Mouse (Mus musculus): Measurements from ENCODE around the gene Vopp1.
A peak's percentile ranks its signal among the peaks of the same experiment; 100 is the strongest.

The Vopp1 gene

DNA sequence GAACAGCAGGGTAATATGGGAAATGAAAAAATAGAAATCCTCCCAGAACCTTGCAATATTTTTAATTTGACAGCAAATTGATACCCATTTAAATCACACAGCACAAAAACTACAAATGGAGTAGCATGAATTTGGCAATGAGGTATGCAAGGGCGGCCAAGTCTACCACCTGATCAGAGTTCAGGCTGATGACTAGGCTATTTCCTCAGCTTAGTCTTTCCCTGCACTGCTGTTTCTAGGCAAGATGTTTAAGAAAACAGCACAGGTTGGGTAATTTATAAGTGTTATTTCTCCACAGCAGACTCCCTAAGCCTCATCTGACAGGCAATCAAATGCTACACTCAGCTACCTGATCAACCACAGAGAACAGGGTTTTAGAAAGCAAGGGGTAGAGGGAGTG, 40.7 kb downstream of the Vopp1 start:
- DNase-seq (ENCODE audit: low read depth) = peak; percentile 39

DNA sequence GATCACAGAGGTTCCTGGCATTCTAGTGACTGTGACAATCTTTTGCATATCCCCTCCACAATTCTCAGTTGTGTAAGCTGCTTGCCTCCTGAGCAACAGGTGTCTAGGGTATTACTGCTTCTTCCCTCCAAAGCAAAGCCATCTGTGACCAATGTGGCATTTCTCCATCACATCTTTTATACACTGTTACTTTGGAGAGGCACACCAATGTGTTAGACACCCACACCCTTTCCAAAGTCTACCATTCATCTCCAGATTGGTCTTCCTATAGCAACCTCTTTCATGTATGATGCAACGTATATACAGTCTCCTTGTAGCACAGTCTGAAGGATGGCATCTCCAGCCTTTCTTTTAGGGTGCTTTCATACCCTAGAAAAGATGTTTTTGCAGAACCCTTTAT, 42.3 kb downstream of the Vopp1 start:
- DNase-seq (ENCODE audit: low read depth) = no peak

DNA sequence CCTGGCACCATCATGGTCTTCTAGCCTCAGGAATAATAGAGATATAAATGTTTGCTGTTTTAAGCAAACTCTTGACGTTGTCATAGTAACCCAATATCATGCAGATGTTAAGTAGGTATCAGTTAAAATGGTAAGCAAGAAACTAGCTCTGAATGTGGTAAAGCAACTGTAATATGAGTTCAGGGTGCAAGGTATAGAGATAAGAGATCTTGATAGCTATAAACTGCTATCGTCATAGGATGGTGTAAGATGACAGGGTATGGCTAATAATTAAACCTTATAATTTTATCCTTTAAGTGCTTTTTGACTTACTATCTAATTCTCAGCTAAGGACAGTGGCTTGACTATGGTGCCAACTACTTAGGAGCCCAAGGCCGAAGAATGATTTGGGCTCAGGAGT, 44.6 kb downstream of the Vopp1 start:
- DNase-seq (ENCODE audit: low read depth) = no peak

DNA sequence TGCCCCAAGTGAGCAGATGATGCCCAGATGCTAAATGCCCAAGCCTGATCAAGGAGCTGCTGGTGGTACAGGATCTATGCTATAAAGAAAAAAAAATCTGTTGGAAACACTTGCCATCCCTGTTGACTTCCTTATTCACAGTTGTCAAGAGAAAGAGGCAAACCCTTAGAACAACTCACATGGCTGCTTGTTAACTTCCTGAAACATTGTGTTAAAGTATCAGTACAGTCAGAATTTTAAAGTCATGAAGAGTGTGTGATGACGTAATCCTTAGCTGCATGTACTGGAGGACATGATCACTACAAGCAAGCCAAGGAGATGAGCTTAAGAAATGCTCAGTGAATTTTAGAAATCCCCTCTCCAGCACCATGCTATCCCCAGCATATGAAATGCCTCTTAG, 51.2 kb downstream of the Vopp1 start:
- DNase-seq (ENCODE audit: low read depth) = peak; percentile 63

DNA sequence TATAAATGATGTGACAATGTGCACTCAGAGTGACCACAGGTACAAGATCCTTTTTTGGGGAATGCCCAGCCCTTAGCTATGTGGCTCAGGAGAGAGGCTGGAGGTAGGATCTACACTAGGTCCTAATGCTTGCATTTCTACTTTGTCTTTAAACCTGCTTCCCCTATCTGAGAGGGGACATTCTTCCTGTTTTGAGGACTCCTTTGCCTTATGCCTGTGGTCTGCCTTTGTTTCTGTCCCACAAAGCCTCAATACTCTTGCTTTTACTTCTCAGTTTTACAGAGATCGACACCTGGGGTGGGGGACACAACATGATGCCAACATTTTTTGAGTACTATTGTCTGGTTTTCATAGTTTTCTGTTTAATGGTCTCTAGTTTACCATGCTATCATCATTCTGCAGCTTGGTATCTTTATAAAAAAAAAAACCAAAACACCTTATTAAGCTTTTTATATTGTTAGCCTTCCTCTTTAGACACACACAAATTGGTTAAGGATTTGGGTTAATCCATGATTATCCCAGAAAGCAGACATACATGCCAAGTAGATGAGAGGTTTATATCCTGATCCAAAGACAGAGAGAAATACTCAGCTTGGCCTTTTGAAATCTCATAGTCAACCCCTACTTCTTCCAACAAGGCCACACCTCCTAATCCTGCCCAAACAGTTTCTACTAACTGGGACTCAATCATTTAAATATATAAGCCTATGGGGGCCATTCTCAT, 54.3 kb downstream of the Vopp1 start:
- peak; percentile 52 for DNase-seq (ENCODE audit: low read depth)

DNA sequence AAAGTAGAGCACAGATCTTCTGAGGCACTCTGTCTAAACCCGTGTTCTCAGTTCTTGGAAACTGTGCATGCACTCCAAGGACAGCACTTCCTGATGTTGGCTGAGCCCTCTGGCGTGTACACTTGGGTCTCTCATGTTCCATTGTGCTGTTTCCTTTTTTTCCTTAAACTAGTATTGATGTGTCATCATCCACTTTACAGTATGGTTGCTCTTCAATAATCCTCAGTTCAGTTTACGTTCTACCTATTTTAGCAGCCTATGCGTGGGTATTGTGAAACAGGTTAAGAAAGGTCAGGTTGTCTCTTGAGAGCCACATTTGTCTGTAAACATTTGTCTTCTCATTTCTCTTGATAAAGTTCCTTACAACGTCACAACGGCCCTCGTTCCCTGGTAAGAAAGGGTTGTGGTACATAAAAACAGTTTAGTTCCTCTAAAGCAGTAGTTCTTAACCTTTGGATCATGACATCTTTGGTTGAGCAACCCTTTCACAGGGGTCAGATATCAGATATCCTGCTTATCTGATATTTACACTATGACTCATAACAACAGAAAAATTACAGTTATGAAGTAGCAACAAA, 55.9 kb downstream of the Vopp1 start:
- peak; percentile 94 for DNase-seq (ENCODE audit: low read depth)

DNA sequence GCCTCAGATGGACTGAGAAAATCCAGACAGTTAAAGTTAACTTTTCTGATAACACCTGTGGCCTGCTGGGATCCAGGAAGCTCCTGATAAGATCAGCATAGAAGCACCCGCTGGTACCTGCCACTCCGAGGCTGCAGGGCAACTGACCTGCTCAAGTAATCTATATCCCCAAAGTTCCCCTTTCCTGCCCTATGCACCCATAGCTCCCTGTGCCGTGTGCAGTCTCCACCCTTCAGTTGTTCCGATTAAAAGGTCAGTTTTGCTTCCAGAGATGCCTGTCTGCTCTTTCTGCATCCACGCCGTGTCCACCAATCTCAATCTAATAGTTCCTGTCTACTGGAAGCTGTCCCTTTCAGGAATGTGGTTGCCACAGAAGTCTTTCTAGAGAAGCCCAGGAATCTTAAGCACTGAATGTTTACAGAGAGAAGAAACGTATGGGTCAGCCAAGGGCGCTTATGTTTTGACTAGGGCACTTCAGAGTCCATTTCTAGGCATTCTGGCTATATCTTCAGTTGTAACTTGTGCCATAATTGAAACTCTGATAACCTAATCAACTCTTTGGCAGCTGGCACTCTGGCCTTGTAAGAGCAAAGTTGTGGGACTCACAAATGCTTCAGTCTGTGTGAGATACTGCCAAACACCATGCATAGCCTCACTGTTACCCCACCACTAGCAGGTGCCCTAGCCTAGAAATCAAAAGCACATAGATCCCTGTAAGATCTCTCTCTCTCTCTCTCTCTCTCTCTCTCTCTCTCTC, 57.7 kb downstream of the Vopp1 start:
- DNase-seq (ENCODE audit: low read depth) = peak; percentile 16

DNA sequence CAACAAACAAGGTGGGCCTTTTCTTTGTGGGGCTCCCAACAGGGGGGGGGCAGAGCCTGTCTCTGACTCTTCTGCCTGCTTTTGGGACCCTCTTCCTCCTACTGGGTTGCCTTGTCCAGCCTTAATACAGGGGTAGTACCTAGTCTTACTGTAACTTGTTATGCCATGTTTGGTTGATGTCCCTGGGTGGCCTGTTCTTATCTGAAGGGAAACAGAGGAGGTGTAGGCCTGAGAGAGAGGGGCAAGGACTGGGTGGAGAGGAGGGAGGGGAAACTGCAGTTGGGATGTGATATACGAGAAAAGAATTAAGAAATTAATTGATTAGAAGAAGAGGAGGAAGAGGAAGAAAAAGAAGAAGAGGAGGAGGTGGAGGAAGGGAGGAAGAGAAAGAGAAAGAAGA, 58.7 kb downstream of the Vopp1 start:
- peak; percentile 36 for DNase-seq (ENCODE audit: low read depth)

DNA sequence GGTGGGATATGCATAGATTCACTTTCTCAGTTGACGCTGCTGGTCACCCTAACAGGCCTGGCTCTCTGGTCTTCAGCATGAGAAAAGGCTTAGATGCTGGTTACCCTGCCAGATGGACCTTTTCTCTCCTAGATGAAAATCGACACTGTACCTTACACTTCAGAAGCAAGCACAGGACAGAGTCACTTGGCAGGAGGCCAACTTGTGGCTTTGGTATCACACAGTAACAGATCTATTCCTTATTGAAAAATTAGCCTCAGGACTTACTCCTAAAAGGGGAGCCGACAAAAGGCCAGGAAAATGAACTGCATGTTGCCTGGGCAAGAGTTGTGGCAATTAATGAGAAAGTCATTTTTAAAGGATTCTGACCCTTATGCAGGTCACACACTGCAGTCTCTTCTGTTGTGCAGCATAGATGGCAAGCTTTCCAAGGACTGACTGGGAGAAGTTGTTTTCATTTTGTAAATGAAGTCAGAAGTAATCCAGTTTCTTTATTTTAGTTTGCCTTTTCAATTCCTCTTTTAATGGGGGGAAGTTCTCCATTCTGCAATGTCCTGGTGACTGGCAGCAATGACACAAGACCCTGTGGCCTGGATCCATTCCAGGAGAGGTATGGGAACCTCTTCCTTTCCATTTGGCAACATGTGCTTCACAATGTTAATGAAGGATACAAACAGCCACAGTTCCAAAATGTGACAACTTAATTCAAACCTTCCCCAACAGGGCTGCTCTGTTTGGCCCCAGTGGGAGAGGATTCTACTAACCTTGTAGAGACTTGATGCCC, 59.7 kb downstream of the Vopp1 start:
- DNase-seq (ENCODE audit: low read depth) = peak; percentile 84

DNA sequence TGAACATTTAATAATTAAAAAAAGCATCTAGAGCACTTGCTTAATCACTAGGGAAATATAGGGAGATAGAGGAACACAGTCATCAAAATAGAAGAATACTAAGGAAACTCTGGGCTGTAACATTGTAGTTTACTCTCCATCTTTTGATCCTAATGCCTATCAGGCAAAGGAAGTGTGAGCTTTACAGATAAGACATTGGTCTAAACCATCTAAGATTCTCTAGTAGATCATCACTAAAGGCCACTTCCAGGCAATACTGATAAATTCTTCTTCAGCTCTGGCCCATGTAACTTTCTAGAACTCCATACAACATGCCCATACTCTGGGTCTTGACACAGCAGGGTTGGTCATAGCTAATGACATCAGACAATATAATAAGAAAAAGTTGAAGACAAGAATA, 61.9 kb downstream of the Vopp1 start:
- peak; percentile 77 for DNase-seq (ENCODE audit: low read depth)

DNA sequence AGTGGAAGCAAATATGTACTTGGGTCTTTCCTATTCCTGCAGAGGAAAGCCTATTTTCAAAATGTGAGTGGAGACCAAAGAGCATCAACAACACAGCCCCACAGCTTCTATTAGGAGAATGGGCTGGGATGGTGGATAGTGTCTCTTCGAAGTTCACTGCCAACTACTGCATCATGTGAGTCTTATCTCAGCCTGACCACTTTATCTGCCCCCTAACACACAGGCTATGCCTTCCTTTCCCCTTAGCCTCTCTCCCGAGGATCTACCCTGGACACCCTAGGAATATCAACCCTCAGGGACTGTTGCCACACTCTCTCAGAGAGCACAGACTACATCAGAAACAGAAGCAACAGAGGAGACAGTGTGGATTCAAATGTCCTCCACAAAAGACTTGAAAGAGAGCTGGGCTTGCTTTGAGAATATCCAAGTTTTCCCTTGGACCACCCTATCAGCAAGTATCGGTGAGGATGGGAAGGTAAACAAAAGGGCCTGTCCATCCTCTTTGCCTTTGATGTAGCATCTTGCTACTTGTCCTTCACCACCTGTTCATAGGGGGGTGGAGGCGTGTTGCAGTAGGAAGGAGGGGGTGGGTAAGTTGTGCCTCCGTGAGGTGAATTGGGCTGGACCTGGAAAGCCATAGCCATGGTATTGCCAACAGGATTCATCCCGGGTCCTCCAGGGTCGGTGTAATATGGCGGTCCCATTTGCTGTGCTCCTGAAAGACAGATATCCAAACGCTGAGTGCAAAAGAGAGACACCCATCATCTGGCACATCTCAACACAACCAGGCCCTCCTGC, 70.8 kb downstream of the Vopp1 start:
- DNase-seq (ENCODE audit: low read depth) = no peak

DNA sequence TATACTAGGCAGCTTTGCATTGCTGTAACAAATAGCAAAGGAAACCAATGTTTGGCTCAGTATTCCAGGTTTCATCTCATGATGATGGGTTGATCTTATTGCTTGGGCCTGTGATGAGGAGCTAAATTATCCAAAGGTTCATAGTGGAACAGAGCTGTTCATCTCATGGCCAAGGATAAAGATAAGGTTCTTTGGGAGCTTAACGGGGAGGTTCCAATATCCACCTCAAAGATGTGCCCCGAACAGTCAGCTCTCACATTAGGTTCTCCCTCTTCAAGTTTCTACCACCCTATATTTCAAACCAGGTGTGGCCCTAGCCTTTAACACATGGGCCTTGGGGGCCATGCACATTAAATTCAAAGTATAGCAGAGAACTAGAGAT, 79.2 kb downstream of the Vopp1 start:
- no peak for DNase-seq (ENCODE audit: low read depth)

DNA sequence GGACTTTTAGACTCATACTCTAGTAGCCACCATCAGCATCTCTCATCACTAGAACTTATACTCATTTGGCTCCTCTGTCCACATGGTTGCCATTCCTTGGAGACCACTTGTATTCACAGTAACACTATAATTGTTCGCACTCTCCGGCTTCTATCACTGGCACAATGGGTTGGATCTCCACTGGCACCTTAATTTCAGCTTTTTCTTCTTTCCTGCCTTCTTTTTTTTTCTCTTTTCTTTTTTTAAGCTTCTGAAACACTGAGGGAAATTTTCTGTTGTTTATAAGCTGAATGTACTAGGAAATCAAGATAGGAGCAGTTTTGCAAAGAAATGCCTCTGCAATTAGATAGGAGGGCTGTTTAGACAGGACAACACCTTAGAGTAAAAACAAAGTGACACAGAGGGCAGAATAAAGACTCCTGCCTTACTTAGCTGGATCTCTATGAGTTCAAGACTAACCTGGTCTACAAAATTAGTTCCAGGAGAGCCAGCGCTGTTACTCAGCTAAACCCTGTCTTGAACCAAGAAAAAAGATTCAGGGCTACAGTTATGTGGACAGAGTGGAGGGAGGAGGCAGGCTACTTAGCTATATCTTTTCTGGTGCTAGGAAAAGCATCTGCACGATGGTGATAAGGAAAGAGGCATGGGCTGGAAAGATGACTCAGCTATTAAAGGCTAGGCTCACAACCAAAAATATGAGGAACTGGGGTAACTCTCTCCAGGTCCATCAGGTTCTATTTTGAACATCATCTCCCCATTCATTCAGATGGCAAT, 79.8 kb downstream of the Vopp1 start:
- DNase-seq (ENCODE audit: low read depth) = peak; percentile 97

DNA sequence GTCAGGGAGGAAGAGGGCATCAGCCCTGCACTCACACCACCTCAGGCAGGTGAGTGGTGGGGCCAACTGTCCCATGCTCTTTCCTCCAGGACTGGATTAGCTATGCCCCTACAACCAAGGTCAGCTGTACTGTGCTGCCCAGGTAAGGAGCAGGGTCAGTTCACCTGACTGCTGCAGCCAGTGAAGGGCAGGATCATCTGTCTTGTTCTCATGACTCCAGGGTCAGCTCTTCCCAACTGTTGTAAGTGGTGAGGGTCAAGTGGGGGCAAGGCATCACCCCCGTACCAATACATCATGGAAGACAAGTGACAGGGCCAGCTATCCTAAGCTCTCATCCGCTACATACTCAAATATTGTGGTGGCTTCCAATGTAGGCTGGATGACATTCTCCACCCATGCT, 80.8 kb downstream of the Vopp1 start:
- DNase-seq (ENCODE audit: low read depth) = no peak

DNA sequence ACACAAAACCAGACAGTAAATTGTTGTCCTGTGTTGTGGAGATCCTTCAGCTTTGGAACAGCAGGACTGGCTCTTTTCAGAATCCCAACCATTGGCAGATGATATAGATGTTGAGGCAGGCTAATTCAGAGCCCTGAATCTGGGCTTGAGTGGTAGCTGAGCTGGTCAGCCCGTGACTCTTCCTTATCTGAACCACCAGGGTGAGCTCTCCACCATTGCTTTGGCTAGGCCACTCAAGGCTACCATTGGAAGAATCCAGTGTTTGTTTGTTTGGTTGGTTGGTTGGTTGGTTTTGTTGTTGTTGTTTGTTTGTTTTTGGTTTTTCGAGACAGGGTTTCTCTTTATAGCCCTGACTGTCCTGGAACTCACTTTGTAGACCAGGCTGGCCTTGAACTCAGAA, 81.6 kb downstream of the Vopp1 start:
- peak; percentile 67 for DNase-seq (ENCODE audit: low read depth)

DNA sequence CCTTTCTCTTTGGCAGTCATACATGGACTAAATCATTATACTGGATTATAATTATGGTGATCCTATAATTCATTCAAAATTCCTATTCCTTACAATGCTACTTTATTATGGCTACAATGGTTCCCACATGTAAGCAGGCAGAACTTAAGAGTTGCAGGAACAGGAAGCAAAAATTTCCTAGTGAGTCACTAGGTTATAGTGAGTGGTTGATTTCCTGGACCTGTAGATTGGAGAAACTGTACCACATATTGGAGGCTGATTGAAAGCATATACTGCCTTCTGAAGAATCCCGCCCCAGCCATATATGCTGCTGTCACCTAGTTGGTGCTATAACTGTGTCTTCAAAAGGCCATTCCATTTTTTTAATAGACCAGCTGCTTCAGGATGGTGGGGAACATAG, 82.2 kb downstream of the Vopp1 start:
- DNase-seq (ENCODE audit: low read depth) = peak; percentile 63

DNA sequence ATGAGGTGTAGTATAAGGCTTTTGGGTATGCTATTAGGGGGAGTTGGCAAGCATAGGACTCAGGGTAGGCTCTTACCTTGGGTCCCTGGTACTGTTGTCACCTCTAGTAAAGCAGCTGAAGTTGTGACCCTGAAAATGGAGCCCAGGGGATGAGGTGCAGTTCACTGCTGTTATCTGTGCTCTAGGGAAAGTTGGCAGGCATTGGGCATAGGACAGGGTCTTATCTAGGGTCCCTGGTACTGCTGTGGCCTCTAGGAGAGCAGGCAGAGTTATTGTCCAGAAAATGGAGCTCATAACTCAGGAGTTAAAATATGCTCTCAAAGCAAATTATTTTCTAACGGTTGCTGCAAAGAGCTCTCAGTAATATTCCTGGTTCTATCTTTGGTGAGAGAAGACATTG, 103.6 kb downstream of the Vopp1 start:
- no peak for DNase-seq (ENCODE audit: low read depth)

DNA sequence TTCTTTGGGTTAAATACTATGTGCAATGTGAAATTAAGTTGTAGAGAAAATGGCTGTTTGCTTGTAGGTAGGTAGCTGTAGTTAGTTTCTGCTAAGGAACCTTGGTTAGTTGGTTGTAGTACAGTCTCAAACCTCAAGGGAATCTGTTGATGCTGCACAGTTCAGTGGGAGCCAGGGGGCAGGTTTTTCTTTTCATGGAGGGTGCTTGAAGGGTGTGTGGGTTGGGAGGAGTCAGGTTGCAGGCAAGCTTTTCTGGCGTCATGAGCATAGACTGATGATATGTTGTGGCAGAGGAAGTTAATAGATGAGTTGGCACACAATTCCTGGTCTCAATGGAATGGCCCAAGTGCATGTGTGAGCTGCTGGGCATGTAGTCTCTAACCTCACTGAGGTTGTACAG, 113.2 kb downstream of the Vopp1 start:
- DNase-seq (ENCODE audit: low read depth) = peak; percentile 68

DNA sequence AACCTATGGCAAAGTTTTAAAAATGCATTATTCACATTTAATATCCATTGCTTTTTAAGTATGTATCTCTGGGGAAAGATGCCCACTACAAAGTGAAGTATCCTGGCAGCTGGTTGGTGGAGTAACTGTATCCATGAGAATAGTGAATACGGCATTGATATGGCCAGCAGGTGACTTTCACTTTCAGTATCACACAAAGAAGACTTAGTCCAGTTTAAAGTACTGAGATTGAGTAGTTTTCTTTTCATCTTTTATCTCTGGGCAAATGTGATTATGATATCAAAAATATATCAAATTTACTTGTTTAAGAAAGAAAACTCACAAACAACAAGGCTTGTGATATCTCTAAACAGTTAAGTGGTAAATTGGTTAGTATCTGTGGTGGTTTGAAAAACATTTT, 118.2 kb downstream of the Vopp1 start:
- peak; percentile 68 for DNase-seq (ENCODE audit: low read depth)

DNA sequence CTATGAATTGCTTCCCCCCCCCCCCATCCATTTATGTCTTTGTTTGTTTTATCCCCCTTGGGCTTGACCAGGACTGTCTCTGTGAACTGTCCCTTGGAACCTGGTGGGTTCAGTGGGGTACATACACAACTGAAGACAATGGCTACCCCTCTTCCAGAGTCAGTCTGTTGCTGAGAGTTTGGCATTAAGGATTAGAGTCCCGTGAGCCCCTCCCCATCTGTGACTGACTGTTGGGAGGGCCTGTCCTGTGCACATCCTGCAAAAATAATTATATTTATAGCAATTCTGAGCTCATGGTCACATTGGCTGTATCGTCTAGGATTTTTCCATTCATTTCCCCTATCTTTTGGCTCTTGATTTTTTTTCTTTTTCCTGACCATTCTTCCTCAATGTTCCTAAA, 121.3 kb downstream of the Vopp1 start:
- peak; percentile 51 for DNase-seq (ENCODE audit: low read depth)
